Mouse (Mus musculus): ENCODE results near the gene Stx5a.
"Not testable (repeated sequence)": the region's sequence is repeated elsewhere in the genome, so short reads cannot be mapped to it uniquely, and the experiment has no call there.

Gene Stx5a

DNA sequence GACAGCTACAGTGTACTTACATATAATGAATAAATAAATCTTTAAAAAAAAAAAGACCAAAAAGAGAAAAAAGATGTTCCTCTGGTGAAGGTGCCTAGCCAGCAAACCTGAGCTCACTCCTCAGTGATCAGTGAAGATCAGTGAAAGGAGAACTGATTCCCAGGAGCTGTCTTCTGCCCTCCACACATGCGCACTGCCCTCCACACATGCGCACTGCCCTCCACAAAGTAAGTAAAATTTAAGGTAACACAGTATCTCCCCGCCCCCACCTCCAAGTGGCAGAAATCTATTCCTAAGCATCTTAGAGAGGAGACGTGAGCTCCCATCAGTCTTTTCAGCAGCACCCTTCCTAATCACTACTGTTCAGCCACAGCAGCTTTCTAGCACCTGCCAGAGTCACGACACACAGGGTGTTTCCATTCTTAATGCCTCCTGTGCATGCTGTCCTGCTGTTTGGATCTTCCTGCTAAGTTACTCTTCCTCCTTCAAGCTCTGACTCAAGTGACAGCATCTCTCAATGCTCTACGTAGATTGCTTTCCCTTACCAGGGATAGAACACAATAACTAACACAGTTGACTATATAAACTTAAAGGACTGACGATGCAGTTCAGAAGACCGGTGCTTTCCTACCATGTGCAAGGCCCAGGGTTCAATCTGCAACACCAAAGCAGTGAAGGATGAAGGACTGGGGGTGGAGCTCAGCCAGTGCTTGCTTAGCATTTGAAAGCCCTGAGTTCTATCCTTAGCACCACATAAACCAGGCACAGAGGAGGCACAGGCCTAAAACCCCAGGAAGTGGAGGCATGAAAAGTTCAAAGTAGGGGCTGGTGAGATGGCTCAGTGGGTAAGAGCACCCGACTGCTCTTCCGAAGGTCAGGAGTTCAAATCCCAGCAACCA lies 25.1 kb upstream of the Stx5a start:
- no peak for ATAC-seq (ENCODE audit: insufficient number of reproducible peaks, low FRiP score, low TSS enrichment)

DNA sequence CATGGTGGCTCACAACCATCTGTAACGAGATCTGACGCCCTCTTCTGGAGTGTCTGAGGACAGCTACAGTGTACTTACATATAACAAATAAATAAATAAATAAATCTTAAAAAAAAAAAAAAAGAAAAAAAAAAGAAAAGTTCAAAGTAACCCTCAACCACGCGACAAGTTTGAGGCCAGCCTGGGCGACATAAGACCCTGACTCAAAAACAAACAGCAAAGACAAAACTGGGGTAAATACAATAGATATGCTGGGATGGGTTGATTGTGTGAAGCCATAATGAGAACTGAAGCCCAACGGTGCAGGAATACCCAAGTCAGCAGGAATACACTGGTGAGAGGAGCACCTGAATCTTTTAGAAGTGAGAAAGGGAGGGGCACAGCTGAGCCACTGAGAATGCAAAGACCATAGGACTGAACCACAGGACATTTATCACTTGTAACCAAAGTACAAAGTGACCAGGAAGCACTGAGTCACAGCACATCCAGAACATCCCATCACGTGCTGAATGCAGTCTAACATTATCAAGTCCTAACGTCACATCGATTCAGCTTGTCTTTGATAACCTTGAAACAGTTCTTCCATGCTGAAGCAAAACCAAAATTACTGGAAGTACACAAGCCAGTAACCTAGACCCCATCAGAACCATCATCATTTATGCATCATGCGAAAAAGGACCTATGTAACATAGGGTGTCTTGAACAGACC lies 24.3 kb upstream of the Stx5a start:
- no peak for ATAC-seq (ENCODE audit: insufficient number of reproducible peaks, low FRiP score, low TSS enrichment)

DNA sequence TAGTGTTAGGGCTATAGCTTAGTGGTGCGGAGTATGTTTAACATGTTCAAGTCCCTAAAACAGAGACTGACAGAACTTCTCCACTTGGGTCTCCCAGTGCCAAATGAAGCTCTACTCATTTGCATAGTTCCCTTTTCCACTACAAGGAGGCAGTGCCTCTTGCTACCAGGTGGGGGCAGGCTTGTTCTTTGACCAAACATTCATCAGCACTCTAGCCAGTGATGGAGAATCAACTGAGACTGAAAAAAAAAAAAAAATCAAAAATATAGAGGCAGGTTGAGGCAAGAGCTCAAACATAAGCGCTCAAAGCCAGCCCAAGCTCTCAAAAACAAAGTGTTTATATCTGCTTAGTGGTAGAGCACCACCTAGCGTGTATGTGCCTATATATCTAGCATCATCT lies 22.9 kb upstream of the Stx5a start:
- no peak for ATAC-seq (ENCODE audit: insufficient number of reproducible peaks, low FRiP score, low TSS enrichment)

- ATAC-seq (ENCODE audit: insufficient number of reproducible peaks, low FRiP score, low TSS enrichment), result not testable (repeated sequence)
Measured at GRCm38 (mm10) chr19:8719037-8719436, 22.2 kb upstream of the Stx5a start.

DNA sequence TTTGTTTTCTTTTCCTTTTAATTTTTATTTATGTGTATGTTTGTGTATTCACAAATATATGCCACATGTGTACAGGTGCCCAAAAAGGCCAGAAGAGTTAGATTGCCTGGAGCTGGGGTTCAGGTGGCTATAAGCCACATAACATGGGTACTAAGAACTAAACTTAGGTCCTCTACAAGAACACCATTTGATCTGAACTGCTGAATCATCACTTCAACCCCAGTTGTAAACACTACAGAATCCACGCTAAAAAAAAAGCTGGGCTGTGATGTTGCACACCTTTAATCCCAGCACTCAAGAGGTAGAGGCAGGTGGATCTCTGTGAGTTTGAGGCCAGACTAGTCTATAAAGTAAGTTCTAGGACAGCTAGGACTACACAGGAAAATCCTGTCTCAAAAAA lies 19.8 kb upstream of the Stx5a start:
- no peak for ATAC-seq (ENCODE audit: insufficient number of reproducible peaks, low FRiP score, low TSS enrichment)

DNA sequence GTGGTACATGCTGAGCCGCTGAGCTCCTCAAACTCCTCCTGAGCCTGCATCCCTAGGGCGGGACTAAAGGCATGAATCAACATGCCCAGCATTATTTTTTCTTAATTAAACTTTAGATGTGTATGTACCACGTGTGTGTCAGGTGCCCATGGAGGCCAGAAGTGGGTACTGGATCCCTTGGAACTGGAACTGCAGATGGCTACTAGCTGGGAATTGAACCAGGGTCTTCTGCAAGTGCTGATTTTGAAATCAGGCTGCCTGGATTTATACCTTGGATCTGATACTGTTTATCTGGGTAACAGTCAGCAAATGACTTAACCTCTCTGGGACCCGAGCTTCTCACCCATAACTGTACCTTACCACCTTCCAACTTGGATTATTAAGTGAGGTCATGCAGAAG lies 19.2 kb upstream of the Stx5a start:
- no peak for ATAC-seq (ENCODE audit: insufficient number of reproducible peaks, low FRiP score, low TSS enrichment)

- ATAC-seq (ENCODE audit: insufficient number of reproducible peaks, low FRiP score, low TSS enrichment), result no peak
Measured at GRCm38 (mm10) chr19:8722559-8722906, 18.7 kb upstream of the Stx5a start.

GRCm38 (mm10) chr19:8722907-8723573 lies 18.2 kb upstream of the Stx5a start, which contains the start of gene Slc3a2:
Gene Slc3a2 (minus strand): TSS chr19:8723369.
- peak; percentile 91 for ATAC-seq (ENCODE audit: insufficient number of reproducible peaks, low FRiP score, low TSS enrichment)

- no peak for ATAC-seq (ENCODE audit: insufficient number of reproducible peaks, low FRiP score, low TSS enrichment)
Measured at GRCm38 (mm10) chr19:8723574-8724346, 17.5 kb upstream of the Stx5a start.

GRCm38 (mm10) chr19:8724392-8724791 lies 16.8 kb upstream of the Stx5a start:
- no peak for ATAC-seq (ENCODE audit: insufficient number of reproducible peaks, low FRiP score, low TSS enrichment)

DNA sequence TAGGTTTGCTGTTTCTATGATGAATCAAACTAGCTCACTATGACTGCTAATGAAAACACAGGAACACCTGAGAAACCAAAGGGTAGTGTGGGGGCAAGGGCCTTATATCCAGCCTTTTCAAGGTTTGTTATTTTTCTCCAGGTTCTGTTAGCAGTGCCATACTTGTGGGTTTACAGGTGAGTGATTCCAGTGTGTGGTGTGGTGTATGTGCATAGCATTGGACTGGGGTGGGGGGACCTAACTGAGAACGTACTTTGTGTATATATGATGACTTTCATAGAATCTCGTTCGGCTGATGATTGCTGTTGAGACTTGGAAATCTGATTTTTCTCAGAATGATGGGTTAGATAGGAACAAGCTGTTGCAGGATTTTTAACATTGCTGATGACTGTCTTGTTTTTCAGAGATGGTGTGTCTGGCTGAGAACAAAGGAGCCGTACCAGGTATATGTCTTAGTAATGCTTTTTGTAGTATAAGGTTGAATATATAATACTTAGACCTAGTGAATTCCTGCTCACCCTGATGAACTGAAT lies 16.1 kb upstream of the Stx5a start:
- no peak for ATAC-seq (ENCODE audit: insufficient number of reproducible peaks, low FRiP score, low TSS enrichment)

GRCm38 (mm10) chr19:8726609-8727390 lies 14.4 kb upstream of the Stx5a start:
- ATAC-seq (ENCODE audit: insufficient number of reproducible peaks, low FRiP score, low TSS enrichment), result no peak

GRCm38 (mm10) chr19:8727495-8728114 lies 13.6 kb upstream of the Stx5a start:
- ATAC-seq (ENCODE audit: insufficient number of reproducible peaks, low FRiP score, low TSS enrichment), result no peak

DNA sequence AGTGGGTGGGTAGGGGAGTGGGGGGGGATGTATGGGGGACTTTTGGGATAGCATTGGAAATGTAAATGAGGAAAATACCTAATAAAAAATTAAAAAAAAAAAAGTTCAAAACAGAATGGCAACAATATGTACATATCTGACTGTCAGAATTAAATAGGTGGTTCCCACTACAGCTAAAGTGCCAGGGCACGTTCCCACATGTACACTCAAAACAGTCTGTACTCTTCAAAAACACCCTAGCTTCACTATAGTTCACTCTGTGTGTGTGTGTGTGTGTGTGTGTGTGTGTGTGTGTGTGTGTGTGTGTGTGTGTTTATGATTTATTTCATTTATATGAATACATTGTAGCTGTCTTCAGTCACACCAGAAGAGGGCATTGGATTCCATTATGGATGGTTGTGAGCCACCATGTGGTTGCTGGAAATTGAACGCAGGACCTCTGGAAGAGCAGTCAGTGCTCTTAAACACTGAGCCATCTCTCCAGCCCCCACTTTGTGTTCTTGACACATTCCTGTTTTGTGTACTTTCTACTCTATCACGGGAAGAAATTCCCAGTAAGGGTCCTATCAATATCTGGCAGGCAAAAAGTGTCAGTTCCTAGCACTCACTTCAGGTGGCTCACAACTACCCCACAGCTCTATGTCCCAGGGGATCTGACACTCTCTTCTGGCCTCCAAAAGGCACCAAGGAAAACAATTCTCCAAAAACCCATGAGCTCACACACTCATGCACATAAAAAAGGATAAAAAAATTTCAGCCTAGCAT lies 12.7 kb upstream of the Stx5a start:
- ATAC-seq (ENCODE audit: insufficient number of reproducible peaks, low FRiP score, low TSS enrichment), result not testable (repeated sequence)

GRCm38 (mm10) chr19:8734334-8734733 lies 6.9 kb upstream of the Stx5a start:
- ATAC-seq (ENCODE audit: insufficient number of reproducible peaks, low FRiP score, low TSS enrichment), result no peak

DNA sequence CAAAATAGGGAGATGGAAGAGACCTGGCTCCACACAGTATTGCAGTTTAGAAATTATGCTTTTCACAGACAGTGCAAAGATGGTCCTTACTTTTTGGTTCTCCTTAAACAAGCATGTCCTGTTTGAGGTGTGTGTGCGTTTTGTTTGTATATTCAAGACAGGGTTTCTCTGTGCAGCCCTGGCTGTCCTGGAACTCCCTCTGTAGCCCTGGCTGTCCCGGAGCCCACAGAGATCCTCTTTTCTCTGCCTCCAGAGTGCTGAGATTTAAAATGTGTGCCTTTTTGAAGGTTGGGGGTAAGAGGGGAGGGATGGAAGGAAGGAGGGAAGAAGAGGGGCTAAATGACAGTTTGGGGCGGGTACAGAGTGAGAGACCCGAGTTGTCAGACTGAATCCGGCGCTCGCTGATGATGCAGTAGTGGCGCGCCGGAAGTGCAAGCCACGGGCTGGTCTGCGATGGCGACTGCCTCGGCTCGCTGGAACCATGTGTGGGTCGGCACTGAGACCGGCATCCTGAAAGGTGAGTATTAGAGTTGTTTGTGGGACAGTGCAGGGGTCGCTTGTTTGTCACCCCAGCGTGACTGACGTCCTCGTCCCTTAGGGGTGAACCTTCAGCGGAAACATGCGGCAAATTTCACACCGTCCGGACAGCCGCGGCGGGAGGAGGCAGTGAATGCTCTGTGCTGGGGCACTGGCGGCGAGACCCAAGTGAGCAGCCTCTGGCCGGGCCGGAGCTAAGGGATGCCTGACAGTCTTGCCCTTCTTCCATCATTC lies 5.6 kb upstream of the Stx5a start, which contains the start of gene Wdr74:
Wdr74 (plus strand) TSS at position 439 of the 771 bp plus-strand sequence.
- peak; percentile 64; the same call in 1 of the 2 replicates for ATAC-seq (ENCODE audit: insufficient number of reproducible peaks, low FRiP score, low TSS enrichment)

DNA sequence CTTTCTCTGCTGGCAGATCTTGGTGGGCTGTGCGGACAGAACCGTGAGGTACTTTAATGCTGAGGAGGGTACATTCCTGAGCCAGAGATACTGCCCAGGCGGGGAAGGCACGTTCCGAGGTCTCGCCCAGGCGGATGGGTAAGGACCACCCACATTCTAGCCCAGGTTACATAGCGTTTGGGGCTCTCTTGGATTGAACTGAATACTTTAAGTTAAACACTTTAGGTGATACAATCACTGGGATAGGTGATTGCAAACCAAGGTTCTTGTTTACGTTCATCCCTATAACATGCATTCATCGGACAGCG lies 5.1 kb upstream of the Stx5a start:
- no peak for ATAC-seq (ENCODE audit: insufficient number of reproducible peaks, low FRiP score, low TSS enrichment)

GRCm38 (mm10) chr19:8738911-8739310 lies 2.3 kb upstream of the Stx5a start:
- ATAC-seq (ENCODE audit: insufficient number of reproducible peaks, low FRiP score, low TSS enrichment), result no peak

Data from cerebellum, adult (tissue).